Mouse (Mus musculus) hindbrain, embryonic 11.5 days (tissue): Measurements from ENCODE around the gene Lipm. TPM values are rescaled to one million over a fixed set of nuclear protein-coding genes. Genes with fewer than 3 reads are reported as not detected.

ENCODE experiments used
- ATAC-seq: fragments of 200-750 bp; cut with Nextera tagmentation; 2 replicates; pipeline ENCODE4 v1.8.0; 2017; ENCODE audit warnings: mild to moderate bottlenecking, moderate TSS enrichment, moderate library complexity; ENCODE audit not compliant: low FRiP score
- DNase-seq: peaks from one replicate; pipeline ENCODE4 v3.0.0-alpha.2; 2015; ENCODE audit warnings: low spot score
- H3K27ac ChIP-seq: fragments of 300-500 bp; sonication (generic); 2 replicates; pipeline ENCODE4 v1.5.1; 2014; ENCODE audit warnings: mild to moderate bottlenecking, low read depth, low read length
- H3K27me3 ChIP-seq: fragments of 300-500 bp; sonication (generic); 2 replicates; pipeline ENCODE4 v1.6.1; 2014; ENCODE audit warnings: mild to moderate bottlenecking, low read length, moderate library complexity, mixed read lengths; ENCODE audit not compliant: control insufficient read depth, insufficient read depth
- H3K36me3 ChIP-seq: fragments of 300-500 bp; sonication (generic); 2 replicates; pipeline ENCODE4 v1.6.1; 2014; ENCODE audit warnings: mild to moderate bottlenecking, low read length, moderate library complexity, mixed read lengths; ENCODE audit not compliant: control insufficient read depth, insufficient read depth
- H3K4me1 ChIP-seq: fragments of 300-500 bp; sonication (generic); replicated peaks from 2 replicates; pipeline ENCODE4 v1.6.1; 2014; ENCODE audit warnings: low read length, mixed read lengths; ENCODE audit not compliant: control insufficient read depth, insufficient read depth
- H3K4me2 ChIP-seq: fragments of 300-500 bp; sonication (generic); replicated peaks from 2 replicates; pipeline ENCODE4 v1.6.1; 2014; ENCODE audit warnings: mild to moderate bottlenecking, low read depth, low read length
- H3K4me3 ChIP-seq: fragments of 300-500 bp; sonication (generic); 2 replicates; pipeline ENCODE4 v1.5.1; 2014; ENCODE audit warnings: low read depth, low read length
- H3K9ac ChIP-seq: fragments of 300-500 bp; sonication (generic); 2 replicates; pipeline ENCODE4 v1.6.1; 2014; ENCODE audit warnings: low read depth, low read length
- H3K9me3 ChIP-seq: fragments of 300-500 bp; sonication (generic); 2 replicates; pipeline ENCODE4 v1.6.1; 2016; ENCODE audit warnings: low read length; ENCODE audit not compliant: control insufficient read depth
- WGBS: fragments of 180-500 bp; shearing (Covaris S2); extraction: QIAGEN DNeasy Blood & Tissue Kit; methylation state at CpG from one replicate; pipeline ENCODE4 v1.1.7; 2014; 5-methylcytosine and 5-hydroxymethylcytosine counted together
- polyA plus RNA-seq: library from polyadenylated mRNA; unstranded; fragments of >200 nt; fragmentation: Nextera tagmentation; extraction: Ambion mirVana; gene quantifications from 2 replicates; pipeline ENCODE4 v1.2.1, GENCODE M21; 2014

Lipm gene
- polyA plus RNA-seq: not detected in 2 replicates

GRCm38 (mm10) chr19:34100633-34101032 is at the start of gene Lipm:
Lipm (plus strand) TSS chr19:34100933.
- Histone ChIP-seq H3K4me3 (no peak within 1 kb of the TSS), H3K4me2 (no peak within 1 kb of the TSS), H3K9me3 (no peaks in the 10 kb centered on the region), H3K36me3 (no peaks in the 10 kb centered on the region), H3K4me1 (no peaks in the 10 kb centered on the region), H3K27me3 (no peaks in the 10 kb centered on the region), H3K27ac (no peak within 1 kb of the TSS), H3K9ac (no peak within 1 kb of the TSS)
- ATAC-seq: no peak
- WGBS: 90% methylated on average over 4 of the region's 4 CpGs
- DNase-seq: no peak

GRCm38 (mm10) chr19:34051502-34051901 is 49.2 kb upstream of the Lipm start:
- WGBS: 85% methylated on average over 3 of the region's 3 CpGs
- Histone ChIP-seq H3K4me2 (no peak overlapping the region), H3K9me3 (no peaks in the 10 kb centered on the region), H3K9ac (no peak overlapping the region), H3K4me3 (no peak overlapping the region), H3K36me3 (no peaks in the 10 kb centered on the region), H3K27ac (no peak overlapping the region), H3K4me1 (no peaks in the 10 kb centered on the region), H3K27me3 (no peaks in the 10 kb centered on the region)
- DNase-seq: no peak
- no peak for ATAC-seq

DNA sequence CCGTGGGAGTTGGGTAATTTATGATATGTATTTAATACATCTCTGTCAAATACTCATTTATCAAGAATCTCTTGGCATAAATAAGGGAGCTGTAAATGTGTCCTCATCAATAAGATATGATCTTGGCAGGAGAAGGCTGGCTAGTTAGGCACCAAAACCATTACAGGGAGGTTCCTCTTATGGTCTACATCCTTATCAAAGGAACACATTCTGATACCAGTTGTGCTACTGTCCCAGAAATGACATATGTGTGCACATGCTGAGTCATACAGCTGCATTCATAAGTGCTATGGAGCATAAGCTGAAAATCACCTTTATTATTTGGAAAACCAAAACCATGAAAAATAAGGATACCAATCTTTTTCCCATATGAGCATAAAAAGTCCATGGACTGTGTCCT is 37.2 kb upstream of the Lipm start:
- no peaks in the 10 kb centered on the region for H3K27me3 ChIP-seq
- no peak overlapping the region for H3K4me3 ChIP-seq
- no peaks in the 10 kb centered on the region for H3K36me3 ChIP-seq
- WGBS: 81% methylated on average over 1 of the region's 1 CpGs
- H3K4me1 ChIP-seq: no peaks in the 10 kb centered on the region
- no peaks in the 10 kb centered on the region for H3K9me3 ChIP-seq
- no peak for DNase-seq
- H3K9ac ChIP-seq: no peak overlapping the region
- no peak overlapping the region for H3K4me2 ChIP-seq
- H3K27ac ChIP-seq: no peak overlapping the region
- no peak for ATAC-seq

- H3K4me1 ChIP-seq: no peaks in the 10 kb centered on the region
- no peaks in the 10 kb centered on the region for H3K27me3 ChIP-seq
- no peak overlapping the region for H3K27ac ChIP-seq
- no peaks in the 10 kb centered on the region for H3K36me3 ChIP-seq
- DNase-seq (no peak), ATAC-seq (no peak)
- WGBS: 84% methylated on average over 4 of the region's 4 CpGs
- no peak overlapping the region for H3K4me3 ChIP-seq
- H3K4me2 ChIP-seq: no peak overlapping the region
- H3K9me3 ChIP-seq: no peaks in the 10 kb centered on the region
- H3K9ac ChIP-seq: no peak overlapping the region
These were observed 36.7 kb upstream of the Lipm start for GRCm38 (mm10) chr19:34064059-34064458.

- H3K27me3 ChIP-seq: no peaks in the 10 kb centered on the region
- H3K4me3 ChIP-seq: no peak within 1 kb of the TSS
- no peak within 1 kb of the TSS for H3K4me2 ChIP-seq
- H3K9ac ChIP-seq: no peak within 1 kb of the TSS
- DNase-seq (no peak), ATAC-seq (no peak)
- 90% methylated on average over 9 of the region's 9 CpGs for WGBS
- no peak within 1 kb of the TSS for H3K27ac ChIP-seq
- no peaks in the 10 kb centered on the region for H3K9me3 ChIP-seq
- H3K4me1 ChIP-seq: no peaks in the 10 kb centered on the region
- H3K36me3 ChIP-seq: no peaks in the 10 kb centered on the region
These were observed 33.8 kb upstream of the Lipm start, which contains the start of gene Lipn for GRCm38 (mm10) chr19:34066779-34067472. Lipn (plus strand) TSS chr19:34067358.

DNA sequence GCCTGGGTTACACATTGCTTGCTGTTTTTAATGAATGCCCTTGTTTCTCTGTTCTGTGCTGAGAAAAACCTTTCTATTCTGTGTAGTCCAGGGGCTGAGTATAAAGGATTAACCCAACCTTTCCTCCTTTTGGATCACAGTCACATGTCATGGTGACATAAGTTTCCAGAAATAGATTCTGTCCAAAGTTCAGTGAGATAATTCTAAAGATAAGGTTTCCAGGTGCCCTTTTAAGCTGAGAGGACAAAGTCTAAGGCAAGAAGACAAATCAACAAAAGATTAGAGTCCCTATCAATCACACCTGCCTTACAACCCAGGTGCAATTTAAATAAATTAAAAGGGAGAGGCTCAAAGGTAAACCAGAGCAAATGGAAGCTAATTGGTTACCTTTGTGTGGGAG is 26.5 kb upstream of the Lipm start:
- no peak overlapping the region for H3K9ac ChIP-seq
- H3K36me3 ChIP-seq: no peaks in the 10 kb centered on the region
- H3K27me3 ChIP-seq: no peaks in the 10 kb centered on the region
- DNase-seq (no peak), ATAC-seq (no peak)
- no peaks in the 10 kb centered on the region for H3K9me3 ChIP-seq
- H3K4me1 ChIP-seq: no peaks in the 10 kb centered on the region
- no peak overlapping the region for H3K4me2 ChIP-seq
- no peak overlapping the region for H3K4me3 ChIP-seq
- no peak overlapping the region for H3K27ac ChIP-seq

- H3K4me2 ChIP-seq: no peak overlapping the region
- H3K27ac ChIP-seq: no peak overlapping the region
- ATAC-seq: no peak
- WGBS: 92% methylated on average over 2 of the region's 2 CpGs
- H3K9ac ChIP-seq: no peak overlapping the region
- no peaks in the 10 kb centered on the region for H3K4me1 ChIP-seq
- no peak for DNase-seq
- no peaks in the 10 kb centered on the region for H3K36me3 ChIP-seq
- H3K27me3 ChIP-seq: no peaks in the 10 kb centered on the region
- H3K9me3 ChIP-seq: no peaks in the 10 kb centered on the region
- H3K4me3 ChIP-seq: no peak overlapping the region
These were observed 22.6 kb upstream of the Lipm start for GRCm38 (mm10) chr19:34078130-34078529.

- no peak for DNase-seq
- Histone ChIP-seq H3K36me3 (no peaks in the 10 kb centered on the region), H3K4me3 (no peak overlapping the region), H3K4me1 (no peaks in the 10 kb centered on the region), H3K27ac (no peak overlapping the region), H3K27me3 (no peaks in the 10 kb centered on the region), H3K4me2 (no peak overlapping the region), H3K9me3 (no peaks in the 10 kb centered on the region), H3K9ac (no peak overlapping the region)
- WGBS: 90% methylated on average over 3 of the region's 3 CpGs
- ATAC-seq: no peak
These were observed 11.6 kb upstream of the Lipm start for GRCm38 (mm10) chr19:34089011-34089680.

- ATAC-seq (no peak), DNase-seq (no peak)
- H3K9ac ChIP-seq: no peak overlapping the region
- H3K36me3 ChIP-seq: no peaks in the 10 kb centered on the region
- H3K27ac ChIP-seq: no peak overlapping the region
- no peaks in the 10 kb centered on the region for H3K4me1 ChIP-seq
- no peaks in the 10 kb centered on the region for H3K9me3 ChIP-seq
- no peaks in the 10 kb centered on the region for H3K27me3 ChIP-seq
- no peak overlapping the region for H3K4me3 ChIP-seq
- no peak overlapping the region for H3K4me2 ChIP-seq
- 83% methylated on average over 5 of the region's 5 CpGs for WGBS
These were observed 5.4 kb upstream of the Lipm start for GRCm38 (mm10) chr19:34095381-34095780.
